Mouse (Mus musculus) heart, postnatal 0 days (tissue): ENCODE results near the gene Dpm2.

Source experiments
- CTCF ChIP-seq: IDR thresholded peaks from 2 replicates; pipeline ENCODE4 v1.5.1; 2016; ENCODE audit warnings: antibody characterized with exemption, control low read depth, low read depth
- EP300 ChIP-seq: IDR thresholded peaks from 2 replicates; pipeline ENCODE4 v1.6.1; 2016; ENCODE audit warnings: antibody characterized with exemption, low read depth

DNA sequence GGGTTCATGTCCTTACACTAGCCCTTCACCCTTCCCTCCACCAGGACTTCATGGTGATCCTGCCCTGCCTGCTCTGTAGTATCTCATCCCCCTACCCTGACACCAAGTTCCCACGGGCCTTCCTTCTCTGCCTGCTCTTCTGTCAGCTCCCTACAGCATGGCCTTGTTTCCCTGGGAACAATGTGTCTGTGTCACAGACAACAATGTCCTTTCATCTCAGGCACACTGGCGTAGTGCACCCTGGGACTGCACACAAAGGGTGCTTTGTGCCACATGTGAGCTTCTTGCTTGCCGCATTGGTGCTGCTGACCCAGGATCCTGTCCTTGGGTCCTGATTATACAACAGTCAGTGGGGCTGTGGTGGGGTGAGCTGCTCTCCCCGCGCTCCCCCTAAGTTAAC, 11.1 kb upstream of the Dpm2 start:
- no peak for TF ChIP-seq CTCF
- no peak for TF ChIP-seq EP300
